In the genomic region with DNA sequence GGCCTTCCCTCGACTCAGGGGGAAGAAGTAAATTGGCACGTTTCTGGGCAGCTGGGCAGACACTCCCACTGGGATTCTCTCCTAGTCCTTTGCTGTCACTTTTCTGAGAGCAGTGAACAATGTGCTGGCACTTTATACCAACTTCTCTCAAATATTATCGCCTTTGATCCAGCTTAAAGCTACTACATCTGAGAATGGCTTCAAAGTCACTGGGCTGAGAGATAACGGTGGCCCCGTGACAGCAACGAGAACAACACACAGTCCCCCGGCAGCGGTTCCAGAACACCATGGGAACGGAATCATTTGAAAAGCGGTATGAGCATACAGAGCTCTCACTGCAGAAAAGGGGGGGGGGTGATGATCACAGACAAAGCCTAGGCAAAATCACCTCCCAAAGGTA, we compare ENCODE assay signal across 16 mouse cellular contexts.
"Had no signal": no experiment of that assay in that cellular context is flagged by ENCODE, and none has a peak within 500 bp of the region (broad histone marks: within the 10 kb centered on the region; RNA-seq: fewer than 3 reads in every experiment).

No protein-coding gene starts in this region.

- H3K9ac ChIP-seq: liver, embryonic 14.5 days; liver, postnatal 0 days; lung, embryonic 14.5 days had no signal

- H3K27ac ChIP-seq: left cerebral cortex, adult 2 months; liver, embryonic 14.5 days; macrophage had no signal

- ATAC-seq: intestine, postnatal 0 days; liver, postnatal 0 days; lung, postnatal 0 days had no signal

- H3K27me3 ChIP-seq: megakaryocyte, embryonic 14.5 days had no signal

- DNase-seq: kidney, adult 8-10 months; kidney, postnatal 14 days; kidney, postnatal 4 days; layer of hippocampus, adult 9-11 months; layer of hippocampus, postnatal 36 days; liver, postnatal 0 days; lung, embryonic 14.5 days; thymus, adult 18-20 months; thymus, postnatal 36 days had no signal

- H3K4me3 ChIP-seq: left cerebral cortex, adult 2 months; megakaryocyte, embryonic 14.5 days had no signal

- H3K4me2 ChIP-seq: liver, embryonic 11.5 days; lung, embryonic 14.5 days had no signal

- H3K9me3 ChIP-seq: megakaryocyte, embryonic 14.5 days had no signal
